Mouse (Mus musculus): ENCODE data around the gene 4931422A03Rik.

- no peak for TF ChIP-seq CTCF (IDR thresholded peaks at IDR 0.05)
- TF ChIP-seq POLR2A (IDR thresholded peaks at IDR 0.05; ENCODE audit: insufficient read depth, low read depth, low read length): no peak
- no peak for TF ChIP-seq EP300 (IDR thresholded peaks at IDR 0.05; ENCODE audit: insufficient read depth, low read depth, low read length)
Observed at GRCm38 (mm10) chr2:104060996-104061395, 32.8 kb upstream of the 4931422A03Rik start.

Data from heart, adult 2 months (tissue).